Mouse (Mus musculus) liver, embryonic 12.5 days (tissue): ENCODE measurements around the gene Efna3. TPM values are rescaled to one million over a fixed set of nuclear protein-coding genes. Genes with fewer than 3 reads are reported as not detected.

Source experiments
- ATAC-seq: fragments of 200-750 bp; cut with Nextera tagmentation; 2 replicates; pipeline ENCODE4 v1.8.0; 2017; ENCODE audit warnings: moderate number of reproducible peaks, mild to moderate bottlenecking, moderate library complexity
- H3K27ac ChIP-seq: fragments of 300-500 bp; sonication (generic); 2 replicates; pipeline ENCODE4 v1.5.1; 2016; ENCODE audit warnings: mild to moderate bottlenecking
- H3K27me3 ChIP-seq: fragments of 300-500 bp; sonication (generic); replicated peaks from 2 replicates; pipeline ENCODE4 v1.6.1; 2016; ENCODE audit warnings: mild to moderate bottlenecking, moderate library complexity
- H3K36me3 ChIP-seq: fragments of 300-500 bp; sonication (generic); 2 replicates; pipeline ENCODE4 v1.6.1; 2016; ENCODE audit warnings: mild to moderate bottlenecking, moderate library complexity
- H3K4me1 ChIP-seq: fragments of 300-500 bp; sonication (generic); 2 replicates; pipeline ENCODE4 v1.6.1; 2016
- H3K4me2 ChIP-seq: fragments of 300-500 bp; sonication (generic); 2 replicates; pipeline ENCODE4 v1.6.1; 2016; ENCODE audit warnings: mild to moderate bottlenecking, moderate library complexity
- H3K4me3 ChIP-seq: fragments of 300-500 bp; sonication (generic); 2 replicates; pipeline ENCODE4 v1.5.1; 2016; ENCODE audit warnings: mild to moderate bottlenecking, moderate library complexity
- H3K9ac ChIP-seq: fragments of 300-500 bp; sonication (generic); 2 replicates; pipeline ENCODE4 v1.6.1; 2016; ENCODE audit warnings: mild to moderate bottlenecking, moderate library complexity
- H3K9me3 ChIP-seq: fragments of 300-500 bp; sonication (generic); replicated peaks from 2 replicates; pipeline ENCODE4 v1.6.1; 2016; ENCODE audit warnings: mild to moderate bottlenecking, moderate library complexity
- WGBS: fragments of 180-500 bp; shearing (Covaris S2); methylation state at CpG from one replicate; pipeline ENCODE4 v1.1.7; 2016; ENCODE audit not compliant: insufficient replicate concordance; 5-methylcytosine and 5-hydroxymethylcytosine counted together
- polyA plus RNA-seq: library from polyadenylated mRNA; unstranded; fragments of >200 nt; fragmentation: Nextera tagmentation; extraction: Ambion mirVana; gene quantifications from 2 replicates; pipeline ENCODE4 v1.2.1, GENCODE M21; 2016

The Efna3 gene
- polyA plus RNA-seq, 1 experiment from 2014 or later = 1.0 TPM

DNA sequence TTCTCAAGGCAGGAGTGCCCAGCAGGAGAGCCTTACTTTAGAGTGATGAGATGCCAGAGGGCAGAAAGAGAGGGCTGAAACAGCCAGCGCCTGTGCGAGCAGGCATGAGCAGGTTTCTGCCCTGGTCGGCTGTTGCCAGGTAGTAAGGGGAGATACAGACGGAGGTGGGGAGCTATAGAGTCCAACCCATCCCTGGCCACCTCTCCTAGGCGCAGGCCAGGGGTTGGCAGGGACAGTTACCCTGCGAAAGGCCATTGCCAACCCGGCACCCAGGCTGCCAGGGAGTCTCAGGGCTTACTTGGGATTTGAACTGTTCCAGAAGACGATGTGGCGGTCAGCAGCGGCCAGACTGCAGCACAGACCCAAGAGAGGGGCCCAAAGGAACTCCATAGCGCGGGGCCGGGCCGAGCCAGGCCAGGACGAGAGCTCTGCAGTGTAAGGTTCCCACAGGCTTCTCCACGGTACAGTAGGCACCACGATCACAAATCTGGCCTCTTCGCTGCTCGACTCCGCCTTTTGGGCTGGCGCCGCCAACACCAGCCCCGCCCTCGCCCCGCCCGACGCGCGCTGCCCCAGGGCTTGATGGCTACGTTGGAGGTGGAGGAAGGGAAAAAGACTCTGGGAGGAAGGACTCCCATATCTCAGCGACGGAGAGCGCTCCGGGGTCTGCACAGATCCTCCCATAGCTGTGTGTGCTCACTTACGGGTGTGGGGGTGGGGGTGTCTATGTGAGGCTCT is 43.4 kb downstream of the Efna3 start:
- peak; percentile 45 for ATAC-seq
- peak overlapping the region; percentile 58 for H3K27ac ChIP-seq
- peaks cover 49% of the 10 kb centered on the region for H3K4me1 ChIP-seq
- no peaks in the 10 kb centered on the region for H3K9me3 ChIP-seq
- peak overlapping the region; percentile 50 for H3K4me3 ChIP-seq
- WGBS = 3% methylated on average over 35 of the region's 35 CpGs
- peak overlapping the region; percentile 45; the same call in 1 of the 2 replicates for H3K9ac ChIP-seq
- H3K36me3 ChIP-seq = no peaks in the 10 kb centered on the region
- peaks cover 83% of the 10 kb centered on the region for H3K27me3 ChIP-seq
- peak overlapping the region; percentile 69 for H3K4me2 ChIP-seq

DNA sequence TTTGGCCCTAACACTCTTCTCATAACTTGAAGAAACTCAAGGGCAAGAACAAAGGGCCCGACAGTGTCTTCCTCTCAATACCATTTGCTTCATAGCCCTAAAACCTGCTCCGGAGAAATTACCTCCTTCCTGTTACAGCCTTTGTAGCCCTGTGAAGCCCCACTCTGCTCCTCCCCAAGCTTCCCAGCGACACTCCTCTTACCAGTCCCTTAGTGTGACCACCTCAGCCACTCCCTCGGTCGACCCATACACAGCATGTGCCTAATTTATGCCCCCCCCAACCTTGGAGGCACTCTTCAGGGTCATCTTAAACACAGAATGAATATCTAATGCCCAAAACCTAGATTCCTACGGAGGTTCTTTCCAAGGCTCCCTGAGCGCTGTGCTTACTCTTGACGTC is 44.1 kb downstream of the Efna3 start:
- H3K27ac ChIP-seq = 0 out of 2 replicates have a peak overlapping the region, but pooled peaks have one; percentile 8
- peak overlapping the region; percentile 69 for H3K4me2 ChIP-seq
- H3K27me3 ChIP-seq = peaks cover 83% of the 10 kb centered on the region
- 8% methylated on average over 8 of the region's 8 CpGs for WGBS
- 0 out of 2 replicates have a peak overlapping the region, but pooled peaks have one; percentile 45 for H3K9ac ChIP-seq
- peaks cover 49% of the 10 kb centered on the region for H3K4me1 ChIP-seq
- H3K9me3 ChIP-seq = no peaks in the 10 kb centered on the region
- no peaks in the 10 kb centered on the region for H3K36me3 ChIP-seq
- H3K4me3 ChIP-seq = peak overlapping the region; percentile 50
- ATAC-seq = no peak

DNA sequence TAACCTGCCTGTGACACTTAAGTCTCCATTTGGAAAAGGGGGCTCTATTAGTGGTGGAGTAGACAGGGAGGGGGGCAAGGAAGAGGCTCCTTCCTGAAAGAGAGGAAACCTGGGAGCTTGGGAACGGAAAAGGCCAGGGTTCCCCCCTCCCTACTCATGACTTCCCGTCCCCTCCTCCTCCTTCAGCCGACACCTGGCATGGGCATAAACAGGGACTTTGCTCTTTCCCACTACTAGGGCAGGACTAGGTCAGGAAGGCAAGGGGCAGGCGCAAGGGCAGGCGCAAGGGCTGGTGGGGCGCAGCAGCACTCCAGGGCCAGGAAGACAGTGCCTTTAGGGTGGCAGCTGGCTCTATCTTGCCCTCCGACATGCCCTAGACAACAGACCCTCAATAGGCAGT is 44.7 kb downstream of the Efna3 start:
- peak overlapping the region; percentile 50 for H3K4me3 ChIP-seq
- no peak for ATAC-seq
- no peaks in the 10 kb centered on the region for H3K9me3 ChIP-seq
- peak overlapping the region; percentile 69 for H3K4me2 ChIP-seq
- H3K27me3 ChIP-seq = peaks cover 82% of the 10 kb centered on the region
- peaks cover 49% of the 10 kb centered on the region for H3K4me1 ChIP-seq
- no peak overlapping the region for H3K9ac ChIP-seq
- 55% methylated on average over 7 of the region's 7 CpGs for WGBS
- H3K27ac ChIP-seq = 0 out of 2 replicates have a peak overlapping the region, but pooled peaks have one; percentile 8
- no peaks in the 10 kb centered on the region for H3K36me3 ChIP-seq

DNA sequence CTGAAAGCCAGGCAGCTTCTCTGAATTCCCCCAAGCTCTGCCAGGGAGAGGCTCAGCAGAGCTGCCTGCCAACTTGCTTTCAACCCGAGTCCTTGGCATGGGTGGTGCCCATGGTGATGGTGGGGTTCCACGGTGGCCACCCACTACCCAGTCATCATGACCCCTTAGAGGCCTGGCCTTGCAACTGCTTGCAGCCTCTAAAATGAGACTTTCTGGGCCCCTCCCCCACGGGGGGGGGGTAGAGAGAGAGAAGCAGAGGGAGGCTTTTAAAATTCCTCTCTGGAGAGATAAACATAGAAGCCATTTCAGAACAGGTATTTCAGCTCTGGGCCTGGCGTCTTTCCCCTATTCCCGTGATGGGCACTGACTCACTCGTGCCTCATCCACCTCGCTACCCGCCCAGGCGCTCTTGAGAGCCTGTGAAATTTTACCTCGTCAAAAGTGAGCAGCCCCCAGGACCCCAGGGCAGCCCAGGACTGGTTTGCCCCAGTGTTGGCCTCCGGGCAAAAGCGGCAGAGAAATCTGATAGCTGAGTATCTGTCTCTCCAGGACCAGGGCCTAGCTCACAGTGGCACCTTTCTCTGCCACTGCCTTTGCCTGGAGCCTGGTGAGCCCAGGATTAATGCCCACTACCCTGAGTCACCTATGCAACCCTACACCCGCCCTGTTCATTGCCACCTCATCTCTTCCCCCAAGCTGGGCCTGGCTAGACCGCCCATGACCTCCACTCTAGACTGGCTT is 45.3 kb downstream of the Efna3 start:
- no peak for ATAC-seq

DNA sequence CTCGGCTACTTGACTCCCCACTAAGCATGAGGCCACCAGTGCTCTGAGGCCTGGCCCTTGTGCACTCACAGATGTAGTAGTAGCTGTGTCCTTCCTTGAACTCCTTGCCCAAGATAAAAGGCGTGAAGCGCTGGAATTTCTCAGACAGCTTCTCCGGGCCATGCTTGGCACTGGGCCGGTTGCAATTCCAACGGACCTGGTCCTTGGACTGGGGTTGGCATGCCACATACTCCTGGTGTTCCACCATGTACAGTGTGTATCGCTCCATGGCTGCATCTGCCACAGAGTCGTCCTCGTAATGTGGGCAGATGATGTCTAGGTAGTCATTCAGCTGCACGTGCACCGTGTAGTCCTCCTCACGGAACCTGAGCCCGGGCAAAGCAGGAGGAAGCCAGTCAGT is 46.7 kb downstream of the Efna3 start:
- H3K4me2 ChIP-seq = no peak overlapping the region
- H3K27ac ChIP-seq = no peak overlapping the region
- no peak overlapping the region for H3K9ac ChIP-seq
- H3K36me3 ChIP-seq = no peaks in the 10 kb centered on the region
- peaks cover 75% of the 10 kb centered on the region for H3K27me3 ChIP-seq
- H3K4me1 ChIP-seq = peaks cover 42% of the 10 kb centered on the region
- H3K9me3 ChIP-seq = no peaks in the 10 kb centered on the region
- no peak overlapping the region for H3K4me3 ChIP-seq
- WGBS = 85% methylated on average over 13 of the region's 13 CpGs
- no peak for ATAC-seq

More for the DNA sequence above, 45.3 kb downstream of the Efna3 start:
- Histone ChIP-seq H3K27ac (no peak overlapping the region), H3K9ac (no peak overlapping the region), H3K4me3 (peak overlapping the region; percentile 11; the same call in 1 of the 2 replicates), H3K4me2 (peak overlapping the region; percentile 69), H3K4me1 (peaks cover 49% of the 10 kb centered on the region), H3K9me3 (no peaks in the 10 kb centered on the region), H3K36me3 (no peaks in the 10 kb centered on the region), H3K27me3 (peaks cover 80% of the 10 kb centered on the region)
- 46% methylated on average over 14 of the region's 14 CpGs for whole genome bisulfite sequencing

DNA sequence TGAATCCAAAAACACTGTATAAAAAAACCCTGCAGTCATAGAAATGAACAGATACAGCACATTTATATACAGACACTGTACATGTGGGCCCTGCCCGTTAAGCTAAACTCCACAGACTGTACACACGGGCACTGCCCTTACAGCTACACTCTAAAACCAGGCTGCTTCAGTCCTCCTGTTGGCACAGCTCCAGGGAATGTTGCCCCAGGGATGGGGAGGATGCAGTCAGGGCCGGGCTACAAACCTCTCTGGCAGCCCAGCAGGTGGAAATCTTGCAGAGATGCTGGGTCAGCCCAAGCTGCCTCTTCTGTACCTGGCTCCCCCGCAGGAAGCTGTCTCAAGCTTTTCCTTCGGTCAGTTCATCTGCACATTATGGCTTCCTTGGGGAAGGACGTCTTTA is 51.0 kb downstream of the Efna3 start:
- peaks cover 35% of the 10 kb centered on the region for H3K27me3 ChIP-seq
- H3K9me3 ChIP-seq = no peaks in the 10 kb centered on the region
- H3K4me2 ChIP-seq = no peak overlapping the region
- no peak overlapping the region for H3K4me3 ChIP-seq
- H3K4me1 ChIP-seq = peaks cover 38% of the 10 kb centered on the region
- H3K36me3 ChIP-seq = peaks cover 5% of the 10 kb centered on the region; the same call in 1 of the 2 replicates
- WGBS = 67% methylated on average over 6 of the region's 6 CpGs
- ATAC-seq = no peak
- no peak overlapping the region for H3K27ac ChIP-seq
- no peak overlapping the region for H3K9ac ChIP-seq

DNA sequence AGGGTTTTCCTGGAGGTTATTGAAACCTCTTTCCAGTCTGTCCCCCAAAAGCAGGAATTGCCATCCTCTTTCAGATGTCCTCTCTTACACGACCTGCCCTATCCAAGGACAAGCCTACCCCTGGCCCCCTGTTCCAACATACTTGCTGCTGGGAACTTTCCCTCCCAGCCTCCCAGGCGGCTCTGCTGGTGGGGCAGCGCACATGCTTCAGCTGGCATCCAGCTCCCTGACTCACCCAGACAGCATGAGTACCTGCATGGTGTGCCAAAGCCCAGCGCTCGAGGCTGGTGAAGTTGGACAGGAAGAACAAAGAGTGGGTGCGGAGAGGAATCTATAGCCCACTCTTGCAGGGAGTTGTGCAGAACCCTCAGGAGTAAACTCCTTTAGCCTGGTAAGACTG is 51.9 kb downstream of the Efna3 start:
- H3K4me2 ChIP-seq = peak overlapping the region; percentile 83
- peaks cover 26% of the 10 kb centered on the region for H3K27me3 ChIP-seq
- WGBS = 74% methylated on average over 6 of the region's 6 CpGs
- H3K27ac ChIP-seq = no peak overlapping the region
- ATAC-seq = no peak
- H3K36me3 ChIP-seq = peaks cover 5% of the 10 kb centered on the region; the same call in 1 of the 2 replicates
- no peaks in the 10 kb centered on the region for H3K9me3 ChIP-seq
- H3K4me1 ChIP-seq = peaks cover 43% of the 10 kb centered on the region
- H3K9ac ChIP-seq = peak overlapping the region; percentile 73; the same call in 1 of the 2 replicates
- H3K4me3 ChIP-seq = no peak overlapping the region

DNA sequence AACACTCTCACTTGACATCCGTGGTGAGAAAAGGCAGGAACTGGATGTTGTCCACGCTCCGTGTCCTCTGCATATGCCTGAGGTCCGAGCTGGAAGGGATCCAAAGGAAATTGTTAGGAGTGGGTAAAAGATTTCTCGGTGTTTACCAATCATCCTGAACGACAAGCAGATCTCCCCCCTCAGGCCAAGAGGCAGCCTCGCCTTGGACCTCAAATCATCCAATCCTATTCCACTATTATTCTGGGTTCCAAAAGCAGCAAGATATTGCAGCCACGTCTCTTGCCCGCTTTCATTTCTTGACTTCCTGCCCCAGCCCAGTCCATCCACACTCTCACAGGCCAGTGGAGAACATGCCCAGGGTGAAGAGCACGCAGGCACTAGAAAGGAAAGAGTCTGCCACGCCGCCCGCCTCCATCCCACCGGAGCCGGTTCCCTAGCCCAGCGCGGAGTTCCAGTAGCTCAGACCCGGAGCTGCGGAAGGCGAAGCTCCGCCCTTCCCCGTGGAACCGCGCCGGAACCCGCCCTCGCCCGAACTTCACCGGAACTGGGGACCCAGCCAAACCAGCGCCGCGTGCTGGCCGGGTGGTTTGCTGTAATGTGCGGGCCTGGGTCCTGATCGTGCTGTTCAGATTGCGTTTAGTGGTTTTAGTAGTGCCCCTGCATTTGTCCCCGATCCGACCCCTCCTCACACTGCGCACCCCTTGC is 52.6 kb downstream of the Efna3 start, which contains the start of gene Slc50a1:
Gene Slc50a1 (minus strand): TSS at position 520 of the 705 bp plus-strand sequence.
- Histone ChIP-seq H3K4me1 (peaks cover 45% of the 10 kb centered on the region), H3K36me3 (peaks cover 5% of the 10 kb centered on the region; the same call in 1 of the 2 replicates), H3K4me2 (peak within 1 kb of the TSS; percentile 83), H3K9me3 (no peaks in the 10 kb centered on the region), H3K9ac (peak within 1 kb of the TSS; percentile 73), H3K27me3 (peaks cover 19% of the 10 kb centered on the region), H3K27ac (peak within 1 kb of the TSS; percentile 39), H3K4me3 (peak within 1 kb of the TSS; percentile 67)
- 3% methylated on average over 39 of the region's 39 CpGs for WGBS
- peak; percentile 53 for ATAC-seq

DNA sequence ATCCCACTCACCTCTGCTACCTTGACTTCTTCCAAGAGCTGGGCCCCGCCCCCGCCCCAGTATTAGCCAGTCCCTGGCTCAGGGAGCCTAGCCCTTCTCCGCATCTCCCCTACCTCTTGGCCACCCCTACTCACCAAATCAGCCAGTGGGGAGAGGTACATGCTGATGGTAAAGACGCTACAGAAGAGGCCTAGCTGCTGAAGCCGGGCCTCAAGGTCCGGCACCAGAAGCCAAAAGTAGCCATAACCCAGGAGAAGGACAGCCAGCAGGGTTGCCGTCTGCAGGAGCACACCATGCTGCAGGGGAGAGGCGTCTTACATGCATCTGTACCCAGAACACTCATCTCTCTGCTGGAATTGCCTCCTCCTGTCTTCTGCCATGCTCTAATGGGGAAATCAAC is 53.8 kb downstream of the Efna3 start:
- ATAC-seq = no peak
- no peak overlapping the region for H3K4me3 ChIP-seq
- no peak overlapping the region for H3K27ac ChIP-seq
- peaks cover 15% of the 10 kb centered on the region for H3K27me3 ChIP-seq
- WGBS = 73% methylated on average over 8 of the region's 8 CpGs
- no peak overlapping the region for H3K9ac ChIP-seq
- H3K36me3 ChIP-seq = peaks cover 5% of the 10 kb centered on the region; the same call in 1 of the 2 replicates
- H3K4me1 ChIP-seq = peaks cover 45% of the 10 kb centered on the region
- H3K9me3 ChIP-seq = no peaks in the 10 kb centered on the region
- peak overlapping the region; percentile 83; the same call in 1 of the 2 replicates for H3K4me2 ChIP-seq

DNA sequence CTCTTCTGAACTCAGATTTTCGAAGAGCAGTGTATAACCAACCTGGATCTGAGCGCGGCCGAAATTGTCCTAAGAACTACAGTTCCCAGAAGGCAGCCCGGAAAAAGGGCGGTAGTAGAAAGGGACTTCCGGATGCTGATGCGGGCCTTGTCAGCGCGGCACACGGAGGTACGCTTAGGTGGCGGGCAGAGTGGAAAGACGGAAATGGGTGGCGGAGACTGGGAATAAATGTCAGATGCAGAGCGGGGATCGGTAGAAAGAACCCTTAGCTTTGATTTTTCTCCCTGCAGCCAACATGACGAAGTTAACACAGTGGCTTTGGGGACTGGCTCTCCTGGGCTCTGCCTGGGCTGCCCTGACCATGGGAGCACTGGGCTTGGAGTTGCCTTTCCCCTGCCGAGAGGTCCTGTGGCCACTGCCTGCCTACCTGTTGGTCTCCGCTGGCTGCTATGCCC is 56.3 kb downstream of the Efna3 start:
- peak overlapping the region; percentile 78 for H3K4me2 ChIP-seq
- ATAC-seq = peak; percentile 87
- H3K27ac ChIP-seq = peak overlapping the region; percentile 59
- 0 out of 2 replicates have a peak, but pooled peaks cover 7% of the 10 kb centered on the region for H3K27me3 ChIP-seq
- peak overlapping the region; percentile 79 for H3K9ac ChIP-seq
- peaks cover 5% of the 10 kb centered on the region; the same call in 1 of the 2 replicates for H3K36me3 ChIP-seq
- peak overlapping the region; percentile 71 for H3K4me3 ChIP-seq
- peaks cover 51% of the 10 kb centered on the region for H3K4me1 ChIP-seq
- no peaks in the 10 kb centered on the region for H3K9me3 ChIP-seq
- WGBS = 0% methylated on average over 20 of the region's 20 CpGs
